Mouse (Mus musculus) natural killer cell, adult 2 months (primary cell): ENCODE data around the gene Cd209g.
"Not testable (repeated sequence)": the region's sequence is repeated elsewhere in the genome, so short reads cannot be mapped to it uniquely, and the experiment has no call there.

Experiments
- DNase-seq, 2 experiments: peaks; one replicate each; pipeline ENCODE4 v3.0.0; 2022; ENCODE audit warnings: low spot score in 2 of 2

Gene Cd209g

GRCm38 (mm10) chr8:4133798-4134197 lies at the start of gene Cd209g:
Cd209g (plus strand) TSS chr8:4134098.
- DNase-seq: no peak

- DNase-seq: not testable (repeated sequence)
Measured at GRCm38 (mm10) chr8:4087180-4087722, 46.6 kb upstream of the Cd209g start.

GRCm38 (mm10) chr8:4088514-4088913 lies 45.4 kb upstream of the Cd209g start:
- not testable (repeated sequence) for DNase-seq

- not testable (repeated sequence) for DNase-seq
Measured at GRCm38 (mm10) chr8:4105735-4106134, 28.2 kb upstream of the Cd209g start, which contains the start of gene Cd209f. Cd209f (minus strand) TSS chr8:4105835.

GRCm38 (mm10) chr8:4139660-4140646 lies 6.1 kb downstream of the Cd209g start:
- peak; percentile 64 to 71 for DNase-seq

- DNase-seq: no peak
Measured at GRCm38 (mm10) chr8:4141721-4142120, 7.8 kb downstream of the Cd209g start.

- no peak for DNase-seq
Measured at GRCm38 (mm10) chr8:4147272-4147671, 13.4 kb downstream of the Cd209g start.

- DNase-seq: no peak
Measured at GRCm38 (mm10) chr8:4154878-4155277, 21.0 kb downstream of the Cd209g start.

- no peak for DNase-seq
Measured at GRCm38 (mm10) chr8:4162786-4163185, 28.9 kb downstream of the Cd209g start.

- DNase-seq: peak; percentile 9 to 10
Measured at GRCm38 (mm10) chr8:4165176-4165851, 31.4 kb downstream of the Cd209g start.

GRCm38 (mm10) chr8:4165852-4166751 lies 32.2 kb downstream of the Cd209g start, which contains the start of gene Evi5l:
Evi5l (plus strand) TSS chr8:4166567.
- DNase-seq: peak; percentile 99

- no peak for DNase-seq
Measured at GRCm38 (mm10) chr8:4166881-4167525, 33.1 kb downstream of the Cd209g start.

- no peak for DNase-seq
Measured at GRCm38 (mm10) chr8:4167918-4168317, 34.0 kb downstream of the Cd209g start.

- no peak for DNase-seq
Measured at GRCm38 (mm10) chr8:4172486-4172885, 38.6 kb downstream of the Cd209g start.

- DNase-seq: no peak
Measured at GRCm38 (mm10) chr8:4174018-4174417, 40.1 kb downstream of the Cd209g start.

- no peak for DNase-seq
Measured at GRCm38 (mm10) chr8:4183409-4183808, 49.5 kb downstream of the Cd209g start.

GRCm38 (mm10) chr8:4186151-4186550 lies 52.3 kb downstream of the Cd209g start:
- no peak for DNase-seq
